1 mouse cellular context compared by ENCODE assay signal in genomic region chr11:115473626-115474275, GRCm38 (mm10).
TF ChIP-seq lines count a peak whose summit lies in the region.

No protein-coding gene starts in this region.

TF ChIP-seq in myocyte, 11 proteins besides CTCF, POLR2A, EP300 and RAD21 (continued from another document):
- TF ChIP-seq MYOG (IDR thresholded peaks at IDR 0.05; ENCODE audit: control insufficient read depth in 1 of 3, insufficient read depth in 1 of 3, insufficient read length in 2 of 3, low read depth in 2 of 3) (no peak), TCF12 (IDR thresholded peaks at IDR 0.05; ENCODE audit: insufficient read depth, poor library complexity, severe bottlenecking) (no peak), POLR2AphosphoS2 (IDR thresholded peaks at IDR 0.05; ENCODE audit: insufficient read length, low read depth) (no peak), TCF3 (IDR thresholded peaks at IDR 0.05; ENCODE audit: insufficient read length, low read depth) (no peak), REST (IDR thresholded peaks at IDR 0.05; ENCODE audit: insufficient read depth, insufficient read length) (no peak), MAX (IDR thresholded peaks at IDR 0.05; ENCODE audit: low read depth) (no peak), SRF (IDR thresholded peaks at IDR 0.05; ENCODE audit: control insufficient read depth, insufficient read length, low read depth) (no peak), CEBPB (IDR thresholded peaks at IDR 0.05; ENCODE audit: insufficient read depth, poor library complexity, severe bottlenecking) (no peak)
TF ChIP-seq in myocyte: peak in this region for 0.
